Mouse (Mus musculus): ENCODE results near the gene Gm3435.

DNA sequence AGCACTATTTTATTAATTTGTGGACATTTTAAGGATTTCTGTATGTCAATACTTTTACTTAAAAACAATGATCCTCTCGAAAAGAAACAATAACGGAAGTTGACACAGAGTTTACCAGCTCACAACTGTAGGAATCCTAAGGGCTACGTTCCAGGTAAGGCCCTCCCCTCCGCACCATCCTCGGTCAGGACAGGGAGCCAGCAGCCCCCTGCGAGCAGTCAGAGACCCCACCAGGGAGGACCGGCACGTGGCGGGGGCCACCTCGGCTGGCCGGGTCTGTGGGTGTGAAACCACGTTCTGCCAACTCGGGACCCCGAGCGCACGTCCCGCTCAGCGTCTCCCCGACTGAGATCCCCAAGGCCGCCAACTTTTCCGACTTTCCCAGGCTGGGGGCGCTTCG, 49.5 kb upstream of the Gm3435 start:
- TF ChIP-seq CTCF (IDR thresholded peaks at IDR 0.05; ENCODE audit: control insufficient read depth, insufficient read depth, insufficient read length), result no peak
- no peak for TF ChIP-seq MAX (IDR thresholded peaks at IDR 0.05)
- no peak for TF ChIP-seq USF1 (IDR thresholded peaks at IDR 0.05; ENCODE audit: low read depth)
- TF ChIP-seq MYOG (IDR thresholded peaks at IDR 0.05; ENCODE audit: control insufficient read depth, extremely low read depth, insufficient read length), result no peak
- no peak for TF ChIP-seq MYOD1 (IDR thresholded peaks at IDR 0.05; ENCODE audit: control insufficient read depth, insufficient read length, low read depth)
- TF ChIP-seq CEBPB (IDR thresholded peaks at IDR 0.05; ENCODE audit: low read depth), result no peak
- no peak for TF ChIP-seq FOSL1 (IDR thresholded peaks at IDR 0.05; ENCODE audit: insufficient read depth, low read length, poor library complexity, severe bottlenecking)

Measured in C2C12 (cell line).